Mouse (Mus musculus): ENCODE measurements at regions not wholly inside any gene's neighbourhood (a gene's known extent, or its start where the extent isn't known, plus 50 kb on each side); places are given as distances from the start of the nearest gene placed in this dataset.

DNA sequence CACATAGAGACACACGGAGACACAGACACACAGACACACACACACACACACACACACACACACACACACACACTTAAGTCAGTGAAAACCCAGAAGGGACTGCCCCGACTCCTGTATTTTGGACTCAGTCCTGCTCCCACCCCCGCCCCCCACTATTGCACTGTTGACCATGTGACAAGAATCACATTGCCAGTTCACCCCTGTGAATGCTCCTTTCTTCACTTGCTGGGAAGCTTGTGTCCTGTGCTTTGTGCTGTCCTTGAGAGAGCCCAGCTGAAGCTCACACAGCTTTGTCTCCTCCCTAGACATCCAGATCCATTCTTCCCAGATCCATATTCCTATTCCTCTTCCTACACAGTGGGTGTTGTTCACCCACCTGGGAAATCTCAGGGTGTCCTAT, 400.0 kb downstream of the Cdh26 start:
- H3K4me3 ChIP-seq (ENCODE audit: low read depth, low read length) = no peak overlapping the region
- ATAC-seq (no peak), DNase-seq (ENCODE audit: low spot score) (no peak)
- no peaks in the 10 kb centered on the region for H3K4me1 ChIP-seq (ENCODE audit: insufficient read depth, low read depth, low read length)
- H3K27ac ChIP-seq (ENCODE audit: low read length) = no peak overlapping the region
- WGBS = 64% methylated on average over 3 of the region's 3 CpGs
- no peaks in the 10 kb centered on the region for H3K9me3 ChIP-seq (ENCODE audit: low read length)
- no peak overlapping the region for H3K9ac ChIP-seq (replicated peaks; ENCODE audit: low read depth)
- H3K4me2 ChIP-seq (replicated peaks; ENCODE audit: low read depth, low read length) = no peak overlapping the region
- H3K36me3 ChIP-seq (ENCODE audit: insufficient read depth, low read length) = no peaks in the 10 kb centered on the region
- no peaks in the 10 kb centered on the region for H3K27me3 ChIP-seq (replicated peaks; ENCODE audit: insufficient read depth, low read length)
- TF ChIP-seq EP300 (IDR thresholded peaks at IDR 0.05) (no peak), CTCF (IDR thresholded peaks at IDR 0.05) (no peak)

DNA sequence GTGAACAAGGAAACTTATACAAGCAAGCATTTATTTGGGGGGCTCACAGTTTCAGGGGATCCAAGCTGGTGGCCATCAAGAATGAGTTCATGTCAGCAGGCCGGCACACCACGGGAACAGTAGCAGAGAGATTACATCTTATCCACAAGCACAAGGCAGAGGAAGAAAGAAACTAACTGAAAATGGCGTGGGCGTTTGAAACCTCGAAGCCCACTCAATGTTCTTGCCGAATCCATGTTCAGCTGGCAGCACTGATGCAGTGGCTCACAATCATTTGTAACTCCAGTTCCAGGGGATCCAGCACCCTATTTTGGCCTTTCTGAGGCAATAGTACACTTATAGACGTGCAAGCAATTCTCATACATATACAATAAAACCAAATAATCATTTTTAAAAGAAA, 404.7 kb downstream of the Cdh26 start:
- no peak overlapping the region for H3K4me2 ChIP-seq (replicated peaks; ENCODE audit: low read depth, low read length)
- no peak overlapping the region for H3K9ac ChIP-seq (replicated peaks; ENCODE audit: low read depth)
- no peaks in the 10 kb centered on the region for H3K27me3 ChIP-seq (replicated peaks; ENCODE audit: insufficient read depth, low read length)
- no peak overlapping the region for H3K4me3 ChIP-seq (ENCODE audit: low read depth, low read length)
- no peak for ATAC-seq
- no peaks in the 10 kb centered on the region for H3K4me1 ChIP-seq (ENCODE audit: insufficient read depth, low read depth, low read length)
- TF ChIP-seq CTCF (IDR thresholded peaks at IDR 0.05) (no peak), EP300 (IDR thresholded peaks at IDR 0.05) (no peak)
- H3K27ac ChIP-seq (ENCODE audit: low read length) = no peak overlapping the region
- no peaks in the 10 kb centered on the region for H3K9me3 ChIP-seq (ENCODE audit: low read length)
- WGBS = 74% methylated on average over 7 of the region's 7 CpGs
- no peaks in the 10 kb centered on the region for H3K36me3 ChIP-seq (ENCODE audit: insufficient read depth, low read length)
- DNase-seq (ENCODE audit: low spot score) = no peak

DNA sequence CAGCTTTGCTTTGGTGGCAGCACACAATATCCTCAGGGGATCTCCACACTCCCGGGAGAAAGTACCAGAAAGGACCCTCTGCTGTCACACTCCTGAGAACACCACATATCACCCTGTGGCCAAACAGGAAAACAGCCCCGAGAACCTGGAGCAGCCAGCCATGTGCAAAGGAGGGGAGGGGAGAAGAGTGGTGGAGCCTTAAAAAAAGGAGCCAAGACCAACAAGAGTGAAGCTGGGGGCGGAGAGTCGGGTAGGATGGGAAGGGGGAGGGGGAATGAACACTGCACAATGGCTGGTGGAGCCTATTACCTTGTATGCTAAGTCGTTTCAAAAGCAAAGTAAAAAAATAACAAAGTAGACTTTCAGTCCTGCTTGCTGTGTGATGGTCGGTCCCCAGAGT, 408.2 kb downstream of the Cdh26 start:
- no peak overlapping the region for H3K9ac ChIP-seq (replicated peaks; ENCODE audit: low read depth)
- no peak for ATAC-seq
- no peak overlapping the region for H3K4me2 ChIP-seq (replicated peaks; ENCODE audit: low read depth, low read length)
- no peak for DNase-seq (ENCODE audit: low spot score)
- H3K27ac ChIP-seq (ENCODE audit: low read length) = no peak overlapping the region
- H3K27me3 ChIP-seq (replicated peaks; ENCODE audit: insufficient read depth, low read length) = no peaks in the 10 kb centered on the region
- 28% methylated on average over 6 of the region's 6 CpGs for WGBS
- no peaks in the 10 kb centered on the region for H3K9me3 ChIP-seq (ENCODE audit: low read length)
- TF ChIP-seq CTCF (IDR thresholded peaks at IDR 0.05) (no peak), EP300 (IDR thresholded peaks at IDR 0.05) (no peak)
- no peak overlapping the region for H3K4me3 ChIP-seq (ENCODE audit: low read depth, low read length)
- no peaks in the 10 kb centered on the region for H3K36me3 ChIP-seq (ENCODE audit: insufficient read depth, low read length)
- no peaks in the 10 kb centered on the region for H3K4me1 ChIP-seq (ENCODE audit: insufficient read depth, low read depth, low read length)

DNA sequence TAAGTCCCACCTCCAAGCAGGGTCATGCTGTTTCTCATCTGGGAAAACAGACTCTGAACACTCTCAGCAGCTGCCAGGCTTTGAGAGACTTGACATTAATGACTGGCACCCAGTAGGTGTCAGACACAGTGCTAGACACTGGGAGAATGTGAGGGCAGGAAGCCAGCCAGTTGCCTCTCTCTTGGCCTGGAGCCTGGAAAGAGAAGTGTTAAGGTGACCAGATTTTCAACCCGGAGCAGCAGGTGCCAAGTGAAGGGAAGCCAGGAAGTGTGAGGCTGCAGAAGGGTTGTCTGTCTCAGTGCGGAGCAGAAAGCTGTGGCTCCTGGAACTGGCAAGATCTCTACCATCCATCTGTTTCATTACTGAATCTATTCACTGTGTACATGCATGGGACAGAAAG, 410.6 kb downstream of the Cdh26 start:
- H3K27ac ChIP-seq (ENCODE audit: low read length) = no peak overlapping the region
- H3K36me3 ChIP-seq (ENCODE audit: insufficient read depth, low read length) = no peaks in the 10 kb centered on the region
- no peaks in the 10 kb centered on the region for H3K9me3 ChIP-seq (ENCODE audit: low read length)
- H3K4me3 ChIP-seq (ENCODE audit: low read depth, low read length) = no peak overlapping the region
- no peak overlapping the region for H3K9ac ChIP-seq (replicated peaks; ENCODE audit: low read depth)
- ATAC-seq (no peak), DNase-seq (ENCODE audit: low spot score) (no peak)
- no peaks in the 10 kb centered on the region for H3K4me1 ChIP-seq (ENCODE audit: insufficient read depth, low read depth, low read length)
- H3K27me3 ChIP-seq (replicated peaks; ENCODE audit: insufficient read depth, low read length) = no peaks in the 10 kb centered on the region
- no peak for TF ChIP-seq CTCF (IDR thresholded peaks at IDR 0.05)
- TF ChIP-seq EP300 (IDR thresholded peaks at IDR 0.05) = no peak
- H3K4me2 ChIP-seq (replicated peaks; ENCODE audit: low read depth, low read length) = no peak overlapping the region
- WGBS = 33% methylated on average over 2 of the region's 2 CpGs

DNA sequence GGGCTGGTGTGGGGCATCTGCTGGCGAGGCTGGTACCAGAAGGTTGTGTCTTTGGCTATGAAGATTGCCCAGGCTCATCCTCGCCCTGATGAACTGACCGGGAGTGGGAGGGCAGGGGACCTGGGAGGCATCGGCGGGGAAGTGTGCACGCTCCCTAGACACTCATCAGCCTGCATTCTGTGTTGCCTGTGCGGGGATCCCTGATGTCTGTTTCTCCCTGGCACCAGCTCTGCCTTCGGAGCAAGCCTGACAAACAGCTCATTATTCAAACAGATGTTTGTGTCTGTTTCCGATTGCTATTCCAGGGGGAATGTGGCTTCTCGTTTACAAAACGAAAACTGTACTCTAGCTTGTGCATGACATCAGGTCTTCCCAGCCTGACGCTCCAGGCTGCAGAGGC, 412.3 kb downstream of the Cdh26 start:
- H3K27me3 ChIP-seq (replicated peaks; ENCODE audit: insufficient read depth, low read length) = no peaks in the 10 kb centered on the region
- H3K36me3 ChIP-seq (ENCODE audit: insufficient read depth, low read length) = no peaks in the 10 kb centered on the region
- no peaks in the 10 kb centered on the region for H3K9me3 ChIP-seq (ENCODE audit: low read length)
- ATAC-seq (no peak), DNase-seq (ENCODE audit: low spot score) (no peak)
- H3K4me1 ChIP-seq (ENCODE audit: insufficient read depth, low read depth, low read length) = no peaks in the 10 kb centered on the region
- 57% methylated on average over 12 of the region's 12 CpGs for WGBS
- no peak overlapping the region for H3K27ac ChIP-seq (ENCODE audit: low read length)
- TF ChIP-seq CTCF (IDR thresholded peaks at IDR 0.05) (no peak), EP300 (IDR thresholded peaks at IDR 0.05) (no peak)
- H3K9ac ChIP-seq (replicated peaks; ENCODE audit: low read depth) = no peak overlapping the region
- no peak overlapping the region for H3K4me2 ChIP-seq (replicated peaks; ENCODE audit: low read depth, low read length)
- H3K4me3 ChIP-seq (ENCODE audit: low read depth, low read length) = no peak overlapping the region

DNA sequence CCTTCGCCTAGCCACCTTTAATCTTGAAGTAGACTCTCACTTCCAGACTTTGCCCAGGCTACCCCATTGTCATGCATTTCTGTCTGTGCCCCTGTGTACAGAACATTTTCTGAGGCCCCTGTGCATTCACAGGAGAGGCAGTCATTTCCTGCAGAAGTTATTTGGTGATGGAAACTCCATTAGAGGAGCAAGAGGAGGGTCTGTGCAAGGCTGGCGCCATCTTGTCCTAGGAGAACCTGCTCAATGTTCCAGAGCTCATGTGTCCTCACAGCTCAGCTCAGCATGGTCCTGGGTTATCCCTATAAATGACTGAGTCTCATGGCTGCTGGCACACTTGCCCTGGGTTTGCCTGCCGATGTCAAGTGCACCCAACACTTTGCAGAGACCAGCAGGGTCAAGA, 413.1 kb downstream of the Cdh26 start:
- Histone ChIP-seq H3K4me1 (ENCODE audit: insufficient read depth, low read depth, low read length) (no peaks in the 10 kb centered on the region), H3K36me3 (ENCODE audit: insufficient read depth, low read length) (no peaks in the 10 kb centered on the region), H3K9ac (replicated peaks; ENCODE audit: low read depth) (no peak overlapping the region), H3K27ac (ENCODE audit: low read length) (no peak overlapping the region), H3K27me3 (replicated peaks; ENCODE audit: insufficient read depth, low read length) (no peaks in the 10 kb centered on the region), H3K4me2 (replicated peaks; ENCODE audit: low read depth, low read length) (no peak overlapping the region), H3K9me3 (ENCODE audit: low read length) (no peaks in the 10 kb centered on the region), H3K4me3 (ENCODE audit: low read depth, low read length) (no peak overlapping the region)
- WGBS = 74% methylated on average over 3 of the region's 3 CpGs
- TF ChIP-seq EP300 (IDR thresholded peaks at IDR 0.05) = no peak
- no peak for TF ChIP-seq CTCF (IDR thresholded peaks at IDR 0.05)
- ATAC-seq (no peak), DNase-seq (ENCODE audit: low spot score) (no peak)

DNA sequence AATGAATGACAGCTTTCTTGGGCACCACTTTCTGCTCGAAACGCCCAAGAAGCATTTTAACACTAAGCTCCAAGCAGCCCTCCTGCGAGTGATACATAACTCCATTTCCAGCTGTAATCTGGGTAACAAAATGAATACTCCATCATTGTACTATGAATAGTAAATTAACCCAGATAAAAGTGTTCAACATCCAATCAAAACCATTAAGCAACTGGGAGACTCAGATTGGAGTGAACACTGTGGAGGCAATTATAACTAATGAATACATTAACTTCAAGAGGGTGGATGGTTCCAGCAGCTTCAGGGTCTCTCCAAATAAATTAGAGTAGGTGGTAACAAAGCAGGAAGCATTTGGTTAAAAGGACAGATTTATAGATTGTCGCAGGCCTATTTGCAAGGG, 414.2 kb downstream of the Cdh26 start:
- Histone ChIP-seq H3K27me3 (replicated peaks; ENCODE audit: insufficient read depth, low read length) (no peaks in the 10 kb centered on the region), H3K27ac (ENCODE audit: low read length) (no peak overlapping the region), H3K4me1 (ENCODE audit: insufficient read depth, low read depth, low read length) (no peaks in the 10 kb centered on the region), H3K9ac (replicated peaks; ENCODE audit: low read depth) (no peak overlapping the region), H3K36me3 (ENCODE audit: insufficient read depth, low read length) (no peaks in the 10 kb centered on the region), H3K4me3 (ENCODE audit: low read depth, low read length) (no peak overlapping the region), H3K9me3 (ENCODE audit: low read length) (no peaks in the 10 kb centered on the region), H3K4me2 (replicated peaks; ENCODE audit: low read depth, low read length) (no peak overlapping the region)
- WGBS = 88% methylated on average over 4 of the region's 4 CpGs
- DNase-seq (ENCODE audit: low spot score) (no peak), ATAC-seq (no peak)
- TF ChIP-seq CTCF (IDR thresholded peaks at IDR 0.05) (no peak), EP300 (IDR thresholded peaks at IDR 0.05) (no peak)
